28 mouse cellular contexts compared by ENCODE assay signal in genomic region chr6:137146910-137147309, GRCm38 (mm10). TPM values are rescaled to one million over a fixed set of nuclear protein-coding genes. Genes with fewer than 3 reads are reported as not detected.
DNase-seq lines count a peak whose midpoint lies in the region; ATAC-seq and TF ChIP-seq lines count a peak whose summit lies in the region.
"Had no signal": no experiment of that assay in that cellular context is flagged by ENCODE, and none has a peak within 500 bp of the region (broad histone marks: within the 10 kb centered on the region; RNA-seq: fewer than 3 reads in every experiment).

No protein-coding gene starts in this region.

- 96% methylated on average over 2 of the region's 2 CpGs for WGBS in embryonic facial prominence, embryonic 15.5 days
- 97% methylated on average over 2 of the region's 2 CpGs for WGBS in embryonic facial prominence, embryonic 10.5 days
- 92% methylated on average over 2 of the region's 2 CpGs for WGBS in hindbrain, embryonic 13.5 days
- WGBS in hindbrain, embryonic 14.5 days: 100% methylated on average over 2 of the region's 2 CpGs

- no peak overlapping the region for H3K9ac ChIP-seq in embryonic facial prominence, embryonic 15.5 days
- no peak overlapping the region for H3K9ac ChIP-seq in hindbrain, embryonic 13.5 days
- no peak overlapping the region for H3K9ac ChIP-seq in hindbrain, embryonic 14.5 days
- no peak overlapping the region for H3K9ac ChIP-seq in ES-E14 (ENCODE audit: insufficient read depth, low read depth, low read length, poor library complexity, severe bottlenecking)
- H3K9ac ChIP-seq: embryonic facial prominence, embryonic 13.5 days; forebrain, embryonic 15.5 days; heart, embryonic 15.5 days; hindbrain, embryonic 15.5 days had no signal

- no peak overlapping the region for H3K27ac ChIP-seq in embryonic facial prominence, embryonic 15.5 days (replicated peaks)
- H3K27ac ChIP-seq in embryonic facial prominence, embryonic 10.5 days (replicated peaks): no peak overlapping the region
- no peak overlapping the region for H3K27ac ChIP-seq in hindbrain, embryonic 13.5 days
- H3K27ac ChIP-seq in hindbrain, embryonic 14.5 days: no peak overlapping the region
- H3K27ac ChIP-seq in ES-E14 (ENCODE audit: insufficient read depth, low read depth, low read length, poor library complexity, severe bottlenecking): no peak overlapping the region
- H3K27ac ChIP-seq: embryonic facial prominence, embryonic 13.5 days; forebrain, embryonic 15.5 days; heart, embryonic 15.5 days; hindbrain, embryonic 10.5 days; hindbrain, embryonic 15.5 days had no signal

- no peak overlapping the region for H3K4me2 ChIP-seq in embryonic facial prominence, embryonic 15.5 days (replicated peaks)
- no peak overlapping the region for H3K4me2 ChIP-seq in hindbrain, embryonic 13.5 days
- no peak overlapping the region for H3K4me2 ChIP-seq in hindbrain, embryonic 14.5 days (replicated peaks)
- H3K4me2 ChIP-seq: embryonic facial prominence, embryonic 13.5 days; forebrain, embryonic 15.5 days; heart, embryonic 11.5 days; heart, embryonic 15.5 days; hindbrain, embryonic 15.5 days had no signal

- no peak overlapping the region for H3K4me3 ChIP-seq in embryonic facial prominence, embryonic 15.5 days (replicated peaks)
- H3K4me3 ChIP-seq in embryonic facial prominence, embryonic 10.5 days: no peak overlapping the region
- H3K4me3 ChIP-seq in hindbrain, embryonic 13.5 days: no peak overlapping the region
- H3K4me3 ChIP-seq in hindbrain, embryonic 14.5 days (replicated peaks; ENCODE audit: low read length): no peak overlapping the region
- no peak overlapping the region for H3K4me3 ChIP-seq in ES-E14 (ENCODE audit: insufficient read depth in 1 of 2, low read depth in 1 of 2, low read length in 2 of 2, poor library complexity in 1 of 2, severe bottlenecking in 1 of 2)
- H3K4me3 ChIP-seq: embryonic facial prominence, embryonic 13.5 days; forebrain, embryonic 15.5 days; heart, embryonic 15.5 days; hindbrain, embryonic 10.5 days; hindbrain, embryonic 15.5 days had no signal

- in situ Hi-C loops in ES-E14 (cut with MboI; ENCODE audit: low sequenced_read_pairs in 2 of 2, unreplicated experiment in 2 of 2): no loop called here

- H3K4me1 ChIP-seq in embryonic facial prominence, embryonic 15.5 days: peaks cover 4% of the 10 kb centered on the region; the same call in 1 of the 2 replicates
- peaks cover 33% of the 10 kb centered on the region for H3K4me1 ChIP-seq in embryonic facial prominence, embryonic 10.5 days
- H3K4me1 ChIP-seq in hindbrain, embryonic 13.5 days (replicated peaks): peaks cover 12% of the 10 kb centered on the region
- H3K4me1 ChIP-seq in hindbrain, embryonic 14.5 days (replicated peaks; ENCODE audit: control insufficient read depth, insufficient read depth, low read length): no peaks in the 10 kb centered on the region
- peaks cover 0 to 4% of the 10 kb centered on the region in 2 experiments; a peak in 2 of 4 replicates for H3K4me1 ChIP-seq in ES-E14 (ENCODE audit: control insufficient read depth in 2 of 2, insufficient read depth in 2 of 2, low read length in 2 of 2, poor library complexity in 1 of 2)

- H3K36me3 ChIP-seq in embryonic facial prominence, embryonic 15.5 days: no peaks in the 10 kb centered on the region
- H3K36me3 ChIP-seq in embryonic facial prominence, embryonic 10.5 days (replicated peaks): no peaks in the 10 kb centered on the region
- H3K36me3 ChIP-seq in hindbrain, embryonic 13.5 days: no peaks in the 10 kb centered on the region
- no peaks in the 10 kb centered on the region for H3K36me3 ChIP-seq in hindbrain, embryonic 14.5 days (replicated peaks; ENCODE audit: control insufficient read depth, insufficient read depth)
- H3K36me3 ChIP-seq in ES-E14 (ENCODE audit: control insufficient read depth, insufficient read depth, low read length, poor library complexity, severe bottlenecking): no peaks in the 10 kb centered on the region
- H3K36me3 ChIP-seq: forebrain, embryonic 15.5 days; G1E; heart, embryonic 15.5 days; hindbrain, embryonic 10.5 days; hindbrain, embryonic 15.5 days had no signal

- ATAC-seq in embryonic facial prominence, embryonic 15.5 days (ENCODE audit: insufficient number of reproducible peaks, low FRiP score, low TSS enrichment, low read depth): 0 out of 2 replicates have a peak, but pooled peaks have one; percentile 16
- 0 out of 2 replicates have a peak, but pooled peaks have one; percentile 32 for ATAC-seq in hindbrain, embryonic 13.5 days (ENCODE audit: low FRiP score)
- no peak for ATAC-seq in hindbrain, embryonic 14.5 days (ENCODE audit: low FRiP score)
- peak; percentile 20; the same call in 1 of the 2 replicates for ATAC-seq in common myeloid progenitor, adult 5-6 weeks (replicated peaks; ENCODE audit: low read depth, poor library complexity, severe bottlenecking)
- ATAC-seq in erythroid progenitor cell, adult 5-6 weeks (replicated peaks; ENCODE audit: low FRiP score, poor library complexity, severe bottlenecking): no peak
- no peak for ATAC-seq in CD4-positive, CD25-positive, alpha-beta regulatory T cell, adult 4 months
- ATAC-seq: activated CD4-positive, CD25-positive, alpha-beta regulatory T cell, adult 4 months; forebrain, embryonic 15.5 days; Patski had no signal

- no peak for DNase-seq in embryonic facial prominence, embryonic 10.5 days (ENCODE audit: low spot score)
- DNase-seq in hindbrain, embryonic 14.5 days (ENCODE audit: low spot score): no peak
- no peak for DNase-seq in ES-E14 (ENCODE audit: low read depth, low spot score)
- DNase-seq: adrenal gland, postnatal 10 days; adrenal gland, postnatal 36 days; cerebellum, adult 18-20 months; cerebellum, adult 9-10 months; cerebellum, postnatal 14 days; gastrocnemius, postnatal 10 days; gastrocnemius, postnatal 36 days; heart, postnatal 10 days; heart, postnatal 36 days; kidney, adult 11 months; kidney, adult 8-10 months had no signal

- H3K9me3 ChIP-seq in embryonic facial prominence, embryonic 15.5 days (replicated peaks): no peaks in the 10 kb centered on the region
- H3K9me3 ChIP-seq in embryonic facial prominence, embryonic 10.5 days: peaks cover 5% of the 10 kb centered on the region; the same call in 1 of the 2 replicates
- H3K9me3 ChIP-seq in hindbrain, embryonic 13.5 days: no peaks in the 10 kb centered on the region
- H3K9me3 ChIP-seq in hindbrain, embryonic 14.5 days (ENCODE audit: control insufficient read depth, low read length): 0 out of 2 replicates have a peak, but pooled peaks cover 5% of the 10 kb centered on the region
- H3K9me3 ChIP-seq in ES-E14 (ENCODE audit: control insufficient read depth, insufficient read depth, low read depth, low read length): no peaks in the 10 kb centered on the region
- H3K9me3 ChIP-seq: embryonic facial prominence, embryonic 13.5 days; forebrain, embryonic 15.5 days; heart, embryonic 15.5 days; hindbrain, embryonic 10.5 days; hindbrain, embryonic 15.5 days had no signal

- no peaks in the 10 kb centered on the region for H3K27me3 ChIP-seq in embryonic facial prominence, embryonic 15.5 days
- H3K27me3 ChIP-seq in embryonic facial prominence, embryonic 10.5 days (replicated peaks; ENCODE audit: low read depth, poor library complexity, severe bottlenecking): no peaks in the 10 kb centered on the region
- H3K27me3 ChIP-seq in hindbrain, embryonic 13.5 days: no peaks in the 10 kb centered on the region
- no peaks in the 10 kb centered on the region for H3K27me3 ChIP-seq in hindbrain, embryonic 14.5 days (ENCODE audit: control insufficient read depth, insufficient read depth, low read length)
- H3K27me3 ChIP-seq: embryonic facial prominence, embryonic 13.5 days; forebrain, embryonic 15.5 days; heart, embryonic 15.5 days; hindbrain, embryonic 15.5 days; Patski had no signal

TF ChIP-seq in ES-E14, 5 proteins besides CTCF, POLR2A, EP300 and RAD21:
- TF ChIP-seq ZNF384 (IDR thresholded peaks at IDR 0.05; ENCODE audit: low read depth, low read length) (no peak), MAFK (IDR thresholded peaks at IDR 0.05; ENCODE audit: insufficient read depth, low read depth, low read length) (no peak), HCFC1 (IDR thresholded peaks at IDR 0.05; ENCODE audit: borderline replicate concordance, insufficient read depth, low read length) (no peak), ZC3H11A (IDR thresholded peaks at IDR 0.05; ENCODE audit: borderline replicate concordance, low read depth, low read length) (no peak), CHD2 (IDR thresholded peaks at IDR 0.05; ENCODE audit: low read depth, low read length) (peak; percentile 69; the same call in 1 of the 2 replicates)

RNA-seq across cellular contexts. Expression of gene Rerg, which starts 23.4 kb away (rescaled TPM):
- 28.1 and 31.9 TPM in 2 replicates for polyA plus RNA-seq in embryonic facial prominence, embryonic 15.5 days (2015; fragmentation: Nextera tagmentation; extraction: Ambion mirVana)
- polyA plus RNA-seq in embryonic facial prominence, embryonic 10.5 days (2016; fragmentation: Nextera tagmentation; extraction: Ambion mirVana): 3.3 and 3.6 TPM in 2 replicates
- polyA plus RNA-seq in hindbrain, embryonic 13.5 days (2015; fragmentation: Nextera tagmentation; extraction: Ambion mirVana): 3.2 and 3.6 TPM in 2 replicates
- 6.5 and 8.6 TPM in 2 replicates for polyA plus RNA-seq in hindbrain, embryonic 14.5 days (2014; fragmentation: Nextera tagmentation; extraction: Ambion mirVana)
- total RNA-seq in ES-E14 (2012; rRNA removed): 0.48 and 1.1 TPM in 2 replicates
- total RNA-seq in common myeloid progenitor, adult 5-6 weeks (2017): not detected in 2 replicates
- total RNA-seq in erythroid progenitor cell, adult 5-6 weeks (2015; ENCODE audit: low replicate concordance): not detected in 2 replicates
- not detected in 2 replicates for total RNA-seq in erythroid progenitor cell, adult 5-6 weeks (2017; ENCODE audit: low replicate concordance)
- not detected for polyA plus RNA-seq in CD4-positive, CD25-positive, alpha-beta regulatory T cell, adult 4 months (2017; shearing (Covaris generic))
- polyA plus RNA-seq: activated CD4-positive, CD25-positive, alpha-beta regulatory T cell, adult 4 months; G1E had no signal

Comparison
In these comparisons a context has a peak if more than half of its experiments do, and no peak if none do; other contexts are left out.
1. ATAC-seq: peak in embryonic facial prominence, embryonic 15.5 days (single experiment), hindbrain, embryonic 13.5 days (single experiment) and common myeloid progenitor, adult 5-6 weeks (single experiment); none in hindbrain, embryonic 14.5 days (single experiment), erythroid progenitor cell, adult 5-6 weeks (single experiment) and CD4-positive, CD25-positive, alpha-beta regulatory T cell, adult 4 months (single experiment).